Mouse (Mus musculus) kidney, adult 2 months (tissue): ENCODE measurements around the gene Ptpre.

ENCODE experiments used
- CTCF ChIP-seq: fragments of 200-500 bp; conservative IDR thresholded peaks from 2 replicates; pipeline ENCODE4 v1.5.1; 2011; ENCODE audit warnings: low read depth, mild to moderate bottlenecking, control low read depth, low read length, moderate library complexity, mixed read lengths; ENCODE audit not compliant: insufficient read depth, insufficient read length
- POLR2A ChIP-seq: fragments of 200-500 bp; IDR thresholded peaks from one replicate; pipeline ENCODE4 v1.6.1; 2011; ENCODE audit warnings: low read depth, low read length, control low read depth

DNA sequence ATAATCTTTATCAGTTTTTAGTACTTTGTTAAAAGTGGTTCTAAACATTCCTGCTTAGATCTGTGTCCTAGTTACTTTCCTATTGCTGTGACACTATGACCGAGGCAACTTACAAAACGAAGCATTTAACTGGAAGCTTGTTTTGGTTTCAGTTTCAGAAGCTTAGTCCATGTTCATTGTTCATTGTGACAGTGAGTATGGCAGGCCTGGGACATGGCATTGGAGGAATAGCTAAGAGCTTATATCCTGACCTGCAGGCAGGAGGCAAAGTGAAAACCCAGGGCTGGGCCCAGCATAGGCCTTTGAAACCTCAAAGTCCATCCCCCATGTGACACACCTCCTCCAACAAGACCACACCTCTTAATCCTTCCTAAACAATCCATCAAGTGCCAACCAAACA is 8.2 kb upstream of the Ptpre start:
- TF ChIP-seq CTCF, result no peak
- no peak for TF ChIP-seq POLR2A
